Mouse (Mus musculus): Measurements from ENCODE around the gene Cdk2ap2. TPM values are rescaled to one million over a fixed set of nuclear protein-coding genes. Genes with fewer than 3 reads are reported as not detected.

The Cdk2ap2 gene
- total RNA-seq, 1 experiment from 2014 or later = 13.3 TPM

GRCm38 (mm10) chr19:4139446-4139845 is 42.5 kb downstream of the Cdk2ap2 start, which contains the start of gene Gpr152:
TSS of gene Gpr152 (plus strand) at chr19:4139787.
- no peak for ATAC-seq (replicated peaks in 1 of 2; ENCODE audit: insufficient read depth in 1 of 2, low FRiP score in 2 of 2, low TSS enrichment in 1 of 2, low read depth in 1 of 2, poor library complexity in 2 of 2, severe bottlenecking in 2 of 2)

- ATAC-seq (replicated peaks in 1 of 2; ENCODE audit: insufficient read depth in 1 of 2, low FRiP score in 2 of 2, low TSS enrichment in 1 of 2, low read depth in 1 of 2, poor library complexity in 2 of 2, severe bottlenecking in 2 of 2) = no peak
These were observed 43.2 kb downstream of the Cdk2ap2 start for GRCm38 (mm10) chr19:4140147-4140546.

- no peak for ATAC-seq (replicated peaks in 1 of 2; ENCODE audit: insufficient read depth in 1 of 2, low FRiP score in 2 of 2, low TSS enrichment in 1 of 2, low read depth in 1 of 2, poor library complexity in 2 of 2, severe bottlenecking in 2 of 2)
These were observed 45.6 kb downstream of the Cdk2ap2 start for GRCm38 (mm10) chr19:4142416-4143173.

DNA sequence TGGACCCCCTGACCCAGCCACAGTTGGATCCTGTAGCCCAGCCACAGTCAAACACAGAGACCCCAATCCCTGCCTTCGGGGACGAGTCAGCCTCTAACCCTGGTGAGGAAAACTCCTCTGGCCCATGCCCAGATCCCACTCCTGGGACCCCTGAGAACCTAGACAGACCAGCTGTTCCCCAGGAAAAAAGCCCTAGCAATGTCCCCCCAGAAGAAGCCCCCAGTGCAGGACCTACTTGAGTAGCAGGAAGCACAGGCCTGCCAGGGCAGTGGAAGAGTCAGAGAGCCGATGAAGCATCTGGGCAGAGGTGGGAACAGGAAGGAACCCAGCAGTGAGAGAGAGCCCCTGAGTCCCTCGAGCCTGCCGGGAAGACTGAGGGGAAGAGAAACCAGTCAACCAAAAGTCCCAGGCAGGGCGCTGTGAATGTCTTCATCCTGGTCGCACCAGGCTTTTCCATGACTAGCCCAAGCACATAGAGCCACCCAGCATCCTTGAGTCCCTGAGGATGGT is 46.8 kb downstream of the Cdk2ap2 start, which contains the start of gene Cabp4:
Gene Cabp4 (minus strand): TSS at position 275 of the 510 bp plus-strand sequence.
- no peak for ATAC-seq (replicated peaks in 1 of 2; ENCODE audit: insufficient read depth in 1 of 2, low FRiP score in 2 of 2, low TSS enrichment in 1 of 2, low read depth in 1 of 2, poor library complexity in 2 of 2, severe bottlenecking in 2 of 2)

DNA sequence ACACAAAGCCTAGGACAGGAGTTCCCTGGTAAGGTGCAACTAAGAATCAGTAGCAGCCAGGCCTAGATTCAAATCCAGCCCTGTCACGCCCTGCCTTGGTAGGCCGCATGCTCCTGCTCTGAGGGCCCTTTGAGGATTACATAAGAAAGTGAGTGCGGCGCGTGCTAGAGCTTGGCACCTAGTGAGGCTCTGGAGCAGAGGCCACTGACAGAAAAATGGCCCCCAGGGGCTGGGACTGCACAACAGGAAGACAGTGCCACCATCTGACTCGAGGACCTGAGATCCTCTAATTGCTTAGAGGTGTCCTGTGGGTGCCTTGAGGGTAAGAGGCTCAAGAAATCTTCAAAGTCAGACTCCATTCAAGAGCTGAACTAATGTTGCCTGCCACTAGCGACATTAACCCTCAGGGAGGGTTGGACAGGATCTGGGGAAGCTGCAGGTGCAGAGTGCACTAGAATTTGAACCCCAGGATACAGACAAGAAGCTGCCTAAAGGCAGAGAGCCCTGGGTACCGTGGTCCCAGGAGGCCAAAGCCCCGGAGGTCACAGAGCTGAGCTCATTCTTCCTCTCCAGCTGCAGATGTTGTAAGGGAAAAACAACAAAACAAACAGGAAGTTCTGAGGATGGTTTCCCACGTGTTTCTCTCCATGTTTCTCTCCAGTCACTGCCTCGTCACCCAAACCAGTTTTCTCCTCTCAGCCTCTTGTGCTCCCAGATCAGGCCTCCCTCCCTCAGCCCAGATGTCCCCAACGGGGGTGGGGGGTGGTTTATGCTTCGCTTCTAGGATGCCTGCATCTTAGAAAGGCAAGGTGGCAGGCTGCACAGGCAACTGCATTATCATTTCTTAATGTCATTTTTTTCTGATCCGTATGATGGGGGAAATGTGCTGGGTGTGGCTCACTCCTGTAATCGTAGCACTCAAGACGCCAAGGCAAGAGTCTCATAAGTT is 47.8 kb downstream of the Cdk2ap2 start:
- ATAC-seq (replicated peaks in 1 of 2; ENCODE audit: insufficient read depth in 1 of 2, low FRiP score in 2 of 2, low TSS enrichment in 1 of 2, low read depth in 1 of 2, poor library complexity in 2 of 2, severe bottlenecking in 2 of 2) = no peak

DNA sequence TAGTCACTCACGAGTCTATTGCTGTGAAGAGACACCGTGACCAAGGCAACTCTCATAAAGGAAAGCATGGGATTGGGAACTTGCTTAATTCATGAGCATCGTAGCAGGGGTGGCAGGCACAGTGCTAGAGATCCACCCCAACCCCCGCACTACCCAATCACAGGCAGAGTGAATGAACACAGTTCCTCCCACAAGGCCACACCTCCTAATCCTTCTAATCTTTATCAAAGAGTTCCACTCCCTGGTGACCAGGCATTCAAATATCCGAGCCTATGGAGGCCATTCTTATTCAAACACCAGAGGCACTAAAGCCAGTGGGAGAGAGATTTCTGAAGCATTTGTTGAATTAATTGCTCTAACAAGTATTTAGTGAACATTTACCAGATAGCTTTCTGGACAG is 49.0 kb downstream of the Cdk2ap2 start:
- no peak for ATAC-seq (replicated peaks in 1 of 2; ENCODE audit: insufficient read depth in 1 of 2, low FRiP score in 2 of 2, low TSS enrichment in 1 of 2, low read depth in 1 of 2, poor library complexity in 2 of 2, severe bottlenecking in 2 of 2)

GRCm38 (mm10) chr19:4146366-4147021 is 49.5 kb downstream of the Cdk2ap2 start:
- no peak for ATAC-seq (replicated peaks in 1 of 2; ENCODE audit: insufficient read depth in 1 of 2, low FRiP score in 2 of 2, low TSS enrichment in 1 of 2, low read depth in 1 of 2, poor library complexity in 2 of 2, severe bottlenecking in 2 of 2)

GRCm38 (mm10) chr19:4147022-4147405 is 50.0 kb downstream of the Cdk2ap2 start:
- no peak for ATAC-seq (replicated peaks in 1 of 2; ENCODE audit: insufficient read depth in 1 of 2, low FRiP score in 2 of 2, low TSS enrichment in 1 of 2, low read depth in 1 of 2, poor library complexity in 2 of 2, severe bottlenecking in 2 of 2)

GRCm38 (mm10) chr19:4147782-4148490 is 51.0 kb downstream of the Cdk2ap2 start:
- no peak for ATAC-seq (replicated peaks in 1 of 2; ENCODE audit: insufficient read depth in 1 of 2, low FRiP score in 2 of 2, low TSS enrichment in 1 of 2, low read depth in 1 of 2, poor library complexity in 2 of 2, severe bottlenecking in 2 of 2)

- ATAC-seq (replicated peaks in 1 of 2; ENCODE audit: insufficient read depth in 1 of 2, low FRiP score in 2 of 2, low TSS enrichment in 1 of 2, low read depth in 1 of 2, poor library complexity in 2 of 2, severe bottlenecking in 2 of 2) = peak; percentile 87 to 89
These were observed 51.5 kb downstream of the Cdk2ap2 start, which contains the start of gene Coro1b for GRCm38 (mm10) chr19:4148491-4148806. TSS of gene Coro1b (plus strand) at chr19:4148619.

Other genes with a start within 250 kb of the Cdk2ap2 start
- gene Chka, start 245.4 kb upstream of the Cdk2ap2 start, total RNA-seq (2017) = 54.7 and 61.2 TPM in 2 replicates
- gene Tcirg1, start 190.0 kb upstream of the Cdk2ap2 start, total RNA-seq (2017) = 110 and 122 TPM in 2 replicates
- 35.3 and 55.4 TPM in 2 replicates for gene Ndufs8, start 184.4 kb upstream of the Cdk2ap2 start, total RNA-seq (2017)
- gene Aldh3b1, start 167.4 kb upstream of the Cdk2ap2 start, total RNA-seq (2017) = 6.6 and 12.6 TPM in 2 replicates
- gene Unc93b1, start 162.0 kb upstream of the Cdk2ap2 start, total RNA-seq (2017) = 79.6 and 90.4 TPM in 2 replicates
- gene Aldh3b3, start 138.5 kb upstream of the Cdk2ap2 start, total RNA-seq (2017) = 0.31 TPM in 1 of 2 replicates, not detected in the other
- gene Aldh3b2, start 124.9 kb upstream of the Cdk2ap2 start, total RNA-seq (2017) = 0.56 TPM in 1 of 2 replicates, not detected in the other
- gene Acy3, start 110.6 kb upstream of the Cdk2ap2 start, total RNA-seq (2017) = 6.8 and 8.4 TPM in 2 replicates
- not detected in 2 replicates for gene Tbx10, start 104.4 kb upstream of the Cdk2ap2 start, total RNA-seq (2017)
- gene Nudt8, start 96.6 kb upstream of the Cdk2ap2 start, total RNA-seq (2017) = 4.5 and 13.5 TPM in 2 replicates
- 1.8 and 2.3 TPM in 2 replicates for gene Gm49405, start 96.6 kb upstream of the Cdk2ap2 start, total RNA-seq (2017)
- gene Doc2g, start 93.9 kb upstream of the Cdk2ap2 start, total RNA-seq (2017) = 1.5 and 1.9 TPM in 2 replicates
- 142 and 166 TPM in 2 replicates for gene Ndufv1, start 84.4 kb upstream of the Cdk2ap2 start, total RNA-seq (2017)
- 62.7 and 72.5 TPM in 2 replicates for gene Gstp1, start 59.2 kb upstream of the Cdk2ap2 start, total RNA-seq (2017)
- gene Gstp2, start 51.2 kb upstream of the Cdk2ap2 start, total RNA-seq (2017) = not detected in 2 replicates
- 1.4 and 13.2 TPM in 2 replicates for gene Gstp3, start 37.6 kb upstream of the Cdk2ap2 start, total RNA-seq (2017)
- not detected in 2 replicates for gene Cabp2, start 15.6 kb upstream of the Cdk2ap2 start, total RNA-seq (2017)
- 20.0 and 22.4 TPM in 2 replicates for gene Pitpnm1, start 2.8 kb downstream of the Cdk2ap2 start, total RNA-seq (2017)
- 60.3 and 78.0 TPM in 2 replicates for gene Aip, start 28.7 kb downstream of the Cdk2ap2 start, total RNA-seq (2017)
- not detected in 2 replicates for gene Gpr152, start 42.6 kb downstream of the Cdk2ap2 start, total RNA-seq (2017)
- not detected in 2 replicates for gene Cabp4, start 46.9 kb downstream of the Cdk2ap2 start, total RNA-seq (2017)
- 66.9 and 109 TPM in 2 replicates for gene Coro1b, start 51.4 kb downstream of the Cdk2ap2 start, total RNA-seq (2017)
- 229 and 295 TPM in 2 replicates for gene Ptprcap, start 56.4 kb downstream of the Cdk2ap2 start, total RNA-seq (2017)
- gene Rps6kb2, start 66.2 kb downstream of the Cdk2ap2 start, total RNA-seq (2017) = 16.2 and 18.8 TPM in 2 replicates
- gene Carns1, start 78.3 kb downstream of the Cdk2ap2 start, total RNA-seq (2017) = 11.2 and 16.2 TPM in 2 replicates
- gene Tbc1d10c, start 94.1 kb downstream of the Cdk2ap2 start, total RNA-seq (2017) = 59.8 and 70.8 TPM in 2 replicates
- 384 and 392 TPM in 2 replicates for gene Ppp1ca, start 94.9 kb downstream of the Cdk2ap2 start, total RNA-seq (2017)
- gene Rad9a, start 104.5 kb downstream of the Cdk2ap2 start, total RNA-seq (2017) = 16.4 and 17.3 TPM in 2 replicates
- gene Clcf1, start 117.1 kb downstream of the Cdk2ap2 start, total RNA-seq (2017) = 12.8 and 17.3 TPM in 2 replicates
- gene AC109138.7, start 117.2 kb downstream of the Cdk2ap2 start, total RNA-seq (2017) = not detected in 2 replicates
- gene Pold4, start 134.7 kb downstream of the Cdk2ap2 start, total RNA-seq (2017) = 61.0 and 88.8 TPM in 2 replicates
- 23.2 and 32.7 TPM in 2 replicates for gene Ssh3, start 172.0 kb downstream of the Cdk2ap2 start, total RNA-seq (2017)
- 6.0 and 6.6 TPM in 2 replicates for gene Ankrd13d, start 186.0 kb downstream of the Cdk2ap2 start, total RNA-seq (2017)
- 147 and 234 TPM in 2 replicates for gene Grk2, start 209.0 kb downstream of the Cdk2ap2 start, total RNA-seq (2017)

All from hematopoietic stem cell, adult 5-6 weeks (primary cell).